Mouse (Mus musculus): ENCODE measurements around the gene Mcpt4. TPM values are rescaled to one million over a fixed set of nuclear protein-coding genes. Genes with fewer than 3 reads are reported as not detected.

Gene Mcpt4
- polyA plus RNA-seq, 1 experiment from 2014 or later = not detected

GRCm38 (mm10) chr14:56013147-56013546 is 49.0 kb downstream of the Mcpt4 start:
- no peaks in the 10 kb centered on the region for H3K36me3 ChIP-seq (ENCODE audit: insufficient read depth, low read length)
- H3K27ac ChIP-seq (ENCODE audit: low read length) = no peak overlapping the region
- no peaks in the 10 kb centered on the region for H3K4me1 ChIP-seq (ENCODE audit: insufficient read depth, low read length)
- 37% methylated on average over 3 of the region's 3 CpGs for WGBS
- H3K9me3 ChIP-seq (ENCODE audit: low read length) = no peaks in the 10 kb centered on the region
- H3K9ac ChIP-seq (replicated peaks; ENCODE audit: low read length) = no peak overlapping the region
- no peaks in the 10 kb centered on the region for H3K27me3 ChIP-seq (ENCODE audit: insufficient read depth, low read length)
- no peak overlapping the region for H3K4me3 ChIP-seq (ENCODE audit: low read length)
- no peak overlapping the region for H3K4me2 ChIP-seq (replicated peaks; ENCODE audit: low read depth, low read length)
- no peak for ATAC-seq (ENCODE audit: low FRiP score, low TSS enrichment)

Small RNAs within 50 kb of the gene (microRNA-seq; reads per million reads assigned to microRNA genes)
- not detected for gene Mir6949

Other genes with a start within 250 kb of the Mcpt4 start
- gene Nfatc4, start 239.2 kb downstream of the Mcpt4 start, polyA plus RNA-seq (2015; fragmentation: Nextera tagmentation; extraction: Ambion mirVana) = 38.2 and 38.7 TPM in 2 replicates
- 22.5 and 25.1 TPM in 2 replicates for gene Nynrin, start 208.3 kb downstream of the Mcpt4 start, polyA plus RNA-seq (2015; fragmentation: Nextera tagmentation; extraction: Ambion mirVana)
- 0.42 and 0.74 TPM in 2 replicates for gene Cbln3, start 177.9 kb downstream of the Mcpt4 start, polyA plus RNA-seq (2015; fragmentation: Nextera tagmentation; extraction: Ambion mirVana)
- 18.7 and 19.3 TPM in 2 replicates for gene Khnyn, start 177.4 kb downstream of the Mcpt4 start, polyA plus RNA-seq (2015; fragmentation: Nextera tagmentation; extraction: Ambion mirVana)
- gene Sdr39u1, start 162.0 kb downstream of the Mcpt4 start, polyA plus RNA-seq (2015; fragmentation: Nextera tagmentation; extraction: Ambion mirVana) = 71.1 and 75.8 TPM in 2 replicates
- gene Cma1, start 117.6 kb downstream of the Mcpt4 start, polyA plus RNA-seq (2015; fragmentation: Nextera tagmentation; extraction: Ambion mirVana) = 2.0 and 2.3 TPM in 2 replicates
- gene Cma2, start 111.3 kb downstream of the Mcpt4 start, polyA plus RNA-seq (2015; fragmentation: Nextera tagmentation; extraction: Ambion mirVana) = not detected in 2 replicates
- gene Mcpt1, start 44.3 kb downstream of the Mcpt4 start, polyA plus RNA-seq (2015; fragmentation: Nextera tagmentation; extraction: Ambion mirVana) = not detected in 2 replicates
- gene Mcpt9, start 31.8 kb downstream of the Mcpt4 start, polyA plus RNA-seq (2015; fragmentation: Nextera tagmentation; extraction: Ambion mirVana) = not detected in 2 replicates
- 0.15 TPM in 1 of 2 replicates, not detected in the other for gene Mcpt2, start 20.3 kb downstream of the Mcpt4 start, polyA plus RNA-seq (2015; fragmentation: Nextera tagmentation; extraction: Ambion mirVana)
- 0.22 and 0.52 TPM in 2 replicates for gene Mcpt8, start 23.0 kb upstream of the Mcpt4 start, polyA plus RNA-seq (2015; fragmentation: Nextera tagmentation; extraction: Ambion mirVana)
- gene Ctsg, start 40.3 kb upstream of the Mcpt4 start, polyA plus RNA-seq (2015; fragmentation: Nextera tagmentation; extraction: Ambion mirVana) = not detected in 2 replicates
- not detected in 2 replicates for gene Gzme, start 58.3 kb upstream of the Mcpt4 start, polyA plus RNA-seq (2015; fragmentation: Nextera tagmentation; extraction: Ambion mirVana)
- gene Gzmd, start 70.3 kb upstream of the Mcpt4 start, polyA plus RNA-seq (2015; fragmentation: Nextera tagmentation; extraction: Ambion mirVana) = not detected in 2 replicates
- not detected in 2 replicates for gene Gzmg, start 97.3 kb upstream of the Mcpt4 start, polyA plus RNA-seq (2015; fragmentation: Nextera tagmentation; extraction: Ambion mirVana)
- not detected in 2 replicates for gene Gzmn, start 112.3 kb upstream of the Mcpt4 start, polyA plus RNA-seq (2015; fragmentation: Nextera tagmentation; extraction: Ambion mirVana)
- gene Gzmf, start 149.1 kb upstream of the Mcpt4 start, polyA plus RNA-seq (2015; fragmentation: Nextera tagmentation; extraction: Ambion mirVana) = not detected in 2 replicates
- gene Gzmc, start 172.3 kb upstream of the Mcpt4 start, polyA plus RNA-seq (2015; fragmentation: Nextera tagmentation; extraction: Ambion mirVana) = not detected in 2 replicates
- gene Gzmb, start 199.9 kb upstream of the Mcpt4 start, polyA plus RNA-seq (2015; fragmentation: Nextera tagmentation; extraction: Ambion mirVana) = 0.11 TPM in 1 of 2 replicates, not detected in the other

Data from kidney, embryonic 16.5 days (tissue).